8 mouse cellular contexts compared by ENCODE assay signal in the genomic region with DNA sequence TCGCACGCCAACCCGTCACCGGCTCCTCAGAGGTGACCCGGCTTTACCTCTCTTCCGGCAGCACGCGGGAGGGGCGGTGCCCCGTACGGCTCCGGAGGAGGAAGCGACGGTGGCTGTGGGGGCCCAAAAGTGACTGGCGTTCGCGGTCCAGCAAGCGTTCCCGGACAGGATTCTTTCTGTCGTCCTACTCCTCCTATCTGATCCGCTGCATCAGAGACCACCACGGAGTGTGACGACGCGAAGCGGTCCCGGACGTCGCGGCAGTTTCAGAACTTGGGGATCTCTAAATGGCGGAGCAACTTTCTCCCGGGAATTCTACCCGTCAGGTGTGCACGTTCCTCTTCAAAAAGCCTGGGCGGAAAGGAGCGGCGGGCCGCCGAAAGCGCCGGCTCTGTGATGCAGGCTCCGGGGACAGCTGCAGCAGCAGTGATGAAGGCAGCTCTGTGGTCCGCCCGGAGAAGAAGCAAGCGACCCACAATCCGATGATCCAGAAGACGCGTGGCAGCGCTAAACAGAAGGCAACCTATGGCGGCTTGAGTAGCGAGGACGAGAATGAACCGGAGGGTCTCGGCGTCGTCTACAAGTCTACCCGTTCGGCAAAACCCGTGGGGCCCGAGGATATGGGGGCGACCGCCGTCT. TPM values are rescaled to one million over a fixed set of nuclear protein-coding genes. Genes with fewer than 3 reads are reported as not detected.
DNase-seq lines count a peak whose midpoint lies in the region; ATAC-seq and TF ChIP-seq lines count a peak whose summit lies in the region.

A gene (minus strand): TSS at position 59 of the 639 bp plus-strand sequence.
A gene (plus strand): TSS at position 141 of the 639 bp plus-strand sequence.

- H3K4me3 ChIP-seq in ES-Bruce4 (ENCODE audit: low read depth, low read length), result peak within 1 kb of the TSS; percentile 85
- H3K4me3 ChIP-seq in forebrain, embryonic 13.5 days, result peak within 1 kb of the TSS; percentile 53
- peak within 1 kb of the TSS; percentile 67 for H3K4me3 ChIP-seq in liver, embryonic 15.5 days (replicated peaks)
- H3K4me3 ChIP-seq in neural tube, embryonic 11.5 days (ENCODE audit: low read depth, low read length), result peak within 1 kb of the TSS; percentile 53
- H3K4me3 ChIP-seq in stomach, embryonic 16.5 days (replicated peaks; ENCODE audit: low read length), result peak within 1 kb of the TSS; percentile 62

- peak; percentile 69 for DNase-seq in c-Kit-positive CD71-positive TER-119-positive erythroid progenitor cells, embryonic 14.5 days (ENCODE audit: low spot score)
- DNase-seq in heart, postnatal 10 days, result peak; percentile 85
- DNase-seq in kidney, postnatal 4 days, result peak; percentile 88 to 92
- peak; percentile 85 for DNase-seq in neural tube, embryonic 11.5 days (ENCODE audit: low spot score)

- no peaks in the 10 kb centered on the region for H3K9me3 ChIP-seq in ES-Bruce4 (replicated peaks; ENCODE audit: control insufficient read depth, insufficient read depth, low read length, poor library complexity, severe bottlenecking)
- H3K9me3 ChIP-seq in forebrain, embryonic 13.5 days (replicated peaks), result no peaks in the 10 kb centered on the region
- H3K9me3 ChIP-seq in liver, embryonic 15.5 days (replicated peaks), result no peaks in the 10 kb centered on the region
- H3K9me3 ChIP-seq in neural tube, embryonic 11.5 days (ENCODE audit: control insufficient read depth, low read length), result no peaks in the 10 kb centered on the region
- no peaks in the 10 kb centered on the region for H3K9me3 ChIP-seq in stomach, embryonic 16.5 days (replicated peaks; ENCODE audit: control insufficient read depth, low read length)

- no peak for TF ChIP-seq POLR2A in ES-Bruce4 (IDR thresholded peaks at IDR 0.05; ENCODE audit: insufficient read depth, low read length)

- ATAC-seq in forebrain, embryonic 13.5 days, result peak; percentile 93
- peak; percentile 93 for ATAC-seq in liver, embryonic 15.5 days (ENCODE audit: insufficient read depth)
- ATAC-seq in neural tube, embryonic 11.5 days (ENCODE audit: insufficient read depth, low FRiP score, low TSS enrichment), result peak; percentile 88
- peak; percentile 90 for ATAC-seq in stomach, embryonic 16.5 days (ENCODE audit: insufficient read depth, low FRiP score)

- H3K27ac ChIP-seq in ES-Bruce4 (ENCODE audit: insufficient read depth, low read length), result no peak within 1 kb of the TSS
- H3K27ac ChIP-seq in forebrain, embryonic 13.5 days, result peak within 1 kb of the TSS; percentile 48; the same call in 1 of the 2 replicates
- H3K27ac ChIP-seq in liver, embryonic 15.5 days (replicated peaks), result no peak within 1 kb of the TSS
- H3K27ac ChIP-seq in neural tube, embryonic 11.5 days (ENCODE audit: low read depth, low read length), result no peak within 1 kb of the TSS
- H3K27ac ChIP-seq in stomach, embryonic 16.5 days (ENCODE audit: low read length), result peak within 1 kb of the TSS; percentile 13

- H3K9ac ChIP-seq in ES-Bruce4 (ENCODE audit: low read depth, poor library complexity, severe bottlenecking), result peak within 1 kb of the TSS; percentile 70
- H3K9ac ChIP-seq in forebrain, embryonic 13.5 days, result peak within 1 kb of the TSS; percentile 65
- peak within 1 kb of the TSS; percentile 53 for H3K9ac ChIP-seq in liver, embryonic 15.5 days
- H3K9ac ChIP-seq in neural tube, embryonic 11.5 days (ENCODE audit: low read length), result peak within 1 kb of the TSS; percentile 32
- peak within 1 kb of the TSS; percentile 71 for H3K9ac ChIP-seq in stomach, embryonic 16.5 days (ENCODE audit: low read length)

- peak within 1 kb of the TSS; percentile 63 for H3K4me2 ChIP-seq in forebrain, embryonic 13.5 days
- H3K4me2 ChIP-seq in liver, embryonic 15.5 days, result peak within 1 kb of the TSS; percentile 77
- H3K4me2 ChIP-seq in neural tube, embryonic 11.5 days (ENCODE audit: low read depth), result peak within 1 kb of the TSS; percentile 53
- peak within 1 kb of the TSS; percentile 62 for H3K4me2 ChIP-seq in stomach, embryonic 16.5 days (ENCODE audit: low read depth, low read length)

- WGBS in forebrain, embryonic 13.5 days, result 20% methylated on average over 61 of the region's 63 CpGs
- WGBS in liver, embryonic 15.5 days (ENCODE audit: insufficient replicate concordance), result 23% methylated on average over 62 of the region's 63 CpGs
- 19% methylated on average over 59 of the region's 63 CpGs for WGBS in neural tube, embryonic 11.5 days
- 16% methylated on average over 63 of the region's 63 CpGs for WGBS in stomach, embryonic 16.5 days

- TF ChIP-seq CTCF in ES-Bruce4 (IDR thresholded peaks at IDR 0.05; ENCODE audit: low read depth, low read length), result no peak

- intact Hi-C loops in heart, postnatal 10 days (cut with DNase I), result no loop called here

- H3K36me3 ChIP-seq in ES-Bruce4 (ENCODE audit: control insufficient read depth, insufficient read depth, low read length, poor library complexity, severe bottlenecking), result no peaks in the 10 kb centered on the region
- 0 out of 2 replicates have a peak, but pooled peaks cover 3% of the 10 kb centered on the region for H3K36me3 ChIP-seq in forebrain, embryonic 13.5 days (ENCODE audit: poor library complexity, severe bottlenecking)
- no peaks in the 10 kb centered on the region for H3K36me3 ChIP-seq in liver, embryonic 15.5 days (replicated peaks)
- H3K36me3 ChIP-seq in neural tube, embryonic 11.5 days (ENCODE audit: control insufficient read depth, insufficient read depth, low read length), result no peaks in the 10 kb centered on the region
- no peaks in the 10 kb centered on the region for H3K36me3 ChIP-seq in stomach, embryonic 16.5 days (ENCODE audit: control insufficient read depth, insufficient read depth, low read length)

- H3K27me3 ChIP-seq in ES-Bruce4 (ENCODE audit: control insufficient read depth, insufficient read depth, low read length, poor library complexity, severe bottlenecking), result no peaks in the 10 kb centered on the region
- H3K27me3 ChIP-seq in forebrain, embryonic 13.5 days, result no peaks in the 10 kb centered on the region
- no peaks in the 10 kb centered on the region for H3K27me3 ChIP-seq in liver, embryonic 15.5 days
- H3K27me3 ChIP-seq in neural tube, embryonic 11.5 days (ENCODE audit: control insufficient read depth, insufficient read depth, low read length), result no peaks in the 10 kb centered on the region
- no peaks in the 10 kb centered on the region for H3K27me3 ChIP-seq in stomach, embryonic 16.5 days (ENCODE audit: control insufficient read depth, insufficient read depth, low read length)

- TF ChIP-seq EP300 in ES-Bruce4 (IDR thresholded peaks at IDR 0.05; ENCODE audit: insufficient read depth, low read depth, low read length), result no peak

- no peaks in the 10 kb centered on the region for H3K4me1 ChIP-seq in ES-Bruce4 (ENCODE audit: control insufficient read depth, insufficient read depth, low read length)
- H3K4me1 ChIP-seq in forebrain, embryonic 13.5 days, result peaks cover 3% of the 10 kb centered on the region; the same call in 1 of the 2 replicates
- H3K4me1 ChIP-seq in liver, embryonic 15.5 days (replicated peaks), result peaks cover 9% of the 10 kb centered on the region
- H3K4me1 ChIP-seq in neural tube, embryonic 11.5 days (ENCODE audit: control insufficient read depth, insufficient read depth, low read length), result no peaks in the 10 kb centered on the region
- H3K4me1 ChIP-seq in stomach, embryonic 16.5 days (ENCODE audit: control insufficient read depth, insufficient read depth, low read length), result no peaks in the 10 kb centered on the region

RNA-seq across cellular contexts. Expression of the first gene that starts in this region (rescaled TPM):
- 114 and 118 TPM in 2 replicates for polyA plus RNA-seq in ES-Bruce4 (2011; ENCODE audit: insufficient read depth, insufficient read length, low read depth, missing spikeins)
- 499 and 510 TPM in 2 replicates for polyA plus RNA-seq in forebrain, embryonic 13.5 days (2015; fragmentation: Nextera tagmentation; extraction: Ambion mirVana)
- total RNA-seq in heart, postnatal 10 days (2021), result 100 to 1,000 TPM; 829 to 849 TPM
- 216 and 235 TPM in 2 replicates for polyA plus RNA-seq in liver, embryonic 15.5 days (2015; fragmentation: Nextera tagmentation; extraction: Ambion mirVana)
- polyA plus RNA-seq in neural tube, embryonic 11.5 days (2014; fragmentation: Nextera tagmentation; extraction: Ambion mirVana), result 440 and 446 TPM in 2 replicates
- polyA plus RNA-seq in stomach, embryonic 16.5 days (2015; fragmentation: Nextera tagmentation; extraction: Ambion mirVana), result 398 and 416 TPM in 2 replicates

RNA-seq across cellular contexts. Expression of the second gene that starts in this region (rescaled TPM):
- polyA plus RNA-seq in ES-Bruce4 (2011; ENCODE audit: insufficient read depth, insufficient read length, low read depth, missing spikeins), result 5.3 and 9.1 TPM in 2 replicates
- polyA plus RNA-seq in forebrain, embryonic 13.5 days (2015; fragmentation: Nextera tagmentation; extraction: Ambion mirVana), result 13.6 and 14.4 TPM in 2 replicates
- 1 to 10 TPM; 2.9 to 4.1 TPM for total RNA-seq in heart, postnatal 10 days (2021)
- polyA plus RNA-seq in liver, embryonic 15.5 days (2015; fragmentation: Nextera tagmentation; extraction: Ambion mirVana), result 2.7 TPM in 2 replicates
- polyA plus RNA-seq in neural tube, embryonic 11.5 days (2014; fragmentation: Nextera tagmentation; extraction: Ambion mirVana), result 11.5 and 13.3 TPM in 2 replicates
- polyA plus RNA-seq in stomach, embryonic 16.5 days (2015; fragmentation: Nextera tagmentation; extraction: Ambion mirVana), result 9.1 and 10.1 TPM in 2 replicates

Comparison
In these comparisons a context has a peak if more than half of its experiments do, and no peak if none do; other contexts are left out.
1. H3K27ac ChIP-seq: peak in forebrain, embryonic 13.5 days (single experiment) and stomach, embryonic 16.5 days (single experiment); none in ES-Bruce4 (single experiment), liver, embryonic 15.5 days (single experiment) and neural tube, embryonic 11.5 days (single experiment).
2. Peak in every context shown above with its lines, with median percentiles within 50 percentile points of each other: H3K4me3 ChIP-seq, H3K9ac ChIP-seq, DNase-seq, ATAC-seq and H3K4me2 ChIP-seq.